Mouse (Mus musculus) bone marrow, adult 2 months (tissue): Measurements from ENCODE around the gene Spr. TPM values are rescaled to one million over a fixed set of nuclear protein-coding genes. Genes with fewer than 3 reads are reported as not detected.

Experiments
- H3K27ac ChIP-seq: fragments of 200-500 bp; 2 replicates; pipeline ENCODE4 v1.5.1; 2012; ENCODE audit warnings: low read depth, mild to moderate bottlenecking, control low read depth, inconsistent platforms, low read length; ENCODE audit not compliant: control insufficient read depth, poor library complexity, insufficient read depth
- H3K4me1 ChIP-seq: fragments of 200-500 bp; 2 replicates; pipeline ENCODE4 v1.6.1; 2011; ENCODE audit warnings: low read length; ENCODE audit not compliant: control insufficient read depth, insufficient read depth
- H3K4me3 ChIP-seq: fragments of 200-500 bp; replicated peaks from 2 replicates; pipeline ENCODE3; 2011; ENCODE audit warnings: mild to moderate bottlenecking, low read depth, low read length, control low read depth; ENCODE audit not compliant: control insufficient read depth
- CTCF ChIP-seq: fragments of 200-500 bp; IDR thresholded peaks from 2 replicates; pipeline ENCODE4 v1.5.1; 2011; ENCODE audit warnings: low read length, control low read depth; ENCODE audit not compliant: control insufficient read depth, insufficient read depth
- POLR2A ChIP-seq: fragments of 200-500 bp; IDR thresholded peaks from 2 replicates; pipeline ENCODE4 v1.6.1; 2011; ENCODE audit warnings: low read depth, mild to moderate bottlenecking, control low read depth, low read length, borderline replicate concordance; ENCODE audit not compliant: control insufficient read depth
- WGBS: fragments of 180-500 bp; shearing (Covaris S2); methylation state at CpG from one replicate; pipeline ENCODE4 v1.1.7; 2018; 5-methylcytosine and 5-hydroxymethylcytosine counted together
- polyA plus RNA-seq: library from polyadenylated mRNA; stranded (reverse); fragments of >200 nt; gene quantifications from 2 replicates; pipeline ENCODE4 v1.2.4, GENCODE M21; 2011; ENCODE audit warnings: low replicate concordance; ENCODE audit not compliant: missing spikeins, insufficient read depth, insufficient read length

The Spr gene
- polyA plus RNA-seq, 1 experiment: 18.0 TPM

- H3K4me1 ChIP-seq: no peaks in the 10 kb centered on the region
- H3K4me3 ChIP-seq: no peak overlapping the region
- 39% methylated on average over 3 of the region's 3 CpGs for WGBS
- H3K27ac ChIP-seq: no peak overlapping the region
- TF ChIP-seq POLR2A (no peak), CTCF (no peak)
Measured at GRCm38 (mm10) chr6:85086645-85087044, 50.9 kb downstream of the Spr start.

Other genes with a start within 250 kb of the Spr start
- 4.0 and 5.8 TPM in 2 replicates for gene Exoc6b, start 68.3 kb downstream of the Spr start, polyA plus RNA-seq
- not detected in 2 replicates for gene Emx1, start 49.7 kb upstream of the Spr start, polyA plus RNA-seq
- 14.5 and 27.9 TPM in 2 replicates for gene Sfxn5, start 195.7 kb upstream of the Spr start, polyA plus RNA-seq
- gene Rab11fip5, start 236.9 kb upstream of the Spr start, polyA plus RNA-seq: 1.7 and 3.8 TPM in 2 replicates